Mouse (Mus musculus) olfactory bulb, adult 2 months (tissue): ENCODE results near the gene Hk2.

Source experiments
- CTCF ChIP-seq: fragments of 200-500 bp; IDR thresholded peaks from 2 replicates; pipeline ENCODE4 v1.5.1; 2012; ENCODE audit warnings: low read depth, mild to moderate bottlenecking, low read length, moderate library complexity; ENCODE audit not compliant: insufficient read depth
- POLR2A ChIP-seq: fragments of 200-500 bp; IDR thresholded peaks from 2 replicates; pipeline ENCODE4 v1.6.1; 2012; ENCODE audit warnings: mild to moderate bottlenecking, low read depth, low read length, moderate library complexity; ENCODE audit not compliant: insufficient read depth

DNA sequence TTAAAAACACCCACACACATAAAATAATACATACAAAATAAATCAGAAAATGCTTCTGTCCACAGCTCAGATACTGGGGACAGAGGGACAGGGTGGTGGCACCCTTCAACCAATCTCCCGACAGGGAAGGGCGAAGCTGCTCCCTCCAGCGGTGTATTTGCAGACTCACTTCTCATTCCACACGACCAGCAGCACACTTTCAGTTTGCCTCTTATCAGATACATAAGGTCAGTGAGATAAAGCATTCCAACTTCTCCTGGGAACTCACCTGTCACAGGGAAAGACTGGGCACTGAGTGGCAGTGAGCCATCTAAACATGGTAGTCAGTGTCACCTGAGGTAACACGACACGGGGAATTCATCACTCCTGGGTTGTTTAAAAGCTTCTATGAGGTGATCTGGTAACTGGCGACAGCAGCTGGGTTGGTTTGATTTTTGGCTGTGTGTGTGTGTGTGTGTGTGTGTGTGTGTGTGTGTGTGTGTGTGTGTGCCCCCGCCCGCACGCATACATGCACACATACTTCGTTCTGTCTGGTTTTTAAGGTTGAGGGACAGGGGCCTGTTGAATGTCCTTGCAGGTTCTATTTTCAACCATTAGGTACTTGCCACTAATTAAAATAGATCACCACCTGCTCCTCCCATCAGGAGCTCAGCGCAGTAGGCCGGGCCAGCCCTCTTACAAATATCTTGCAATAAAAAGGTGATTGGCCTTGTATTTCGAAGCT, 20.5 kb downstream of the Hk2 start:
- TF ChIP-seq CTCF (no peak), POLR2A (no peak)
